Mouse (Mus musculus): ENCODE data around the gene Hspb11. TPM values are rescaled to one million over a fixed set of nuclear protein-coding genes. Genes with fewer than 3 reads are reported as not detected.
A peak's percentile ranks its signal among the peaks of the same experiment; 100 is the strongest.

Hspb11 gene
- polyA plus RNA-seq, 1 experiment from 2014 or later, result 47.1 TPM

DNA sequence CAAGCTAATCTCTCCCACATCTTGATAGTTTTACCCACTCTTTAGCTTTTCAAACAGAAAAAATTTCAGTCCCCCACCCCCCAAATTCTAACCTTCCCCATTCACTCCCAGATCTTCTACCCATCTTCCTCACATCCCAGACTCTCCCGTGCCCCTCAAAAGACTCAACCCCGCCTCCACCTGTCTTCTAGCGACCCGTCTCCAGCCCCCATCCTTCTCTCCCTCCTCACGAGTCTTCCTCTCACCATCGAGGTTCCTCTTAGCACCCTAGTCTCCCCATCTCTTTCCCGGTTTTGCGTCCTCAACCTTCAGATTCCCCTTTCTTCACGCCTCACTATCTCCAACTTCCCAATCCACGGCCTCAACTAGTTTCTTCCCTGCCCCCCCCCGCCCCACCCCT lies 871 bp upstream of the Hspb11 start:
- peak overlapping the region; percentile 78 for H3K4me3 ChIP-seq
- WGBS, result 2% methylated on average over 11 of the region's 11 CpGs
- H3K9me3 ChIP-seq (replicated peaks), result no peaks in the 10 kb centered on the region
- H3K27me3 ChIP-seq (replicated peaks), result no peaks in the 10 kb centered on the region
- peak overlapping the region; percentile 91 for H3K4me2 ChIP-seq
- no peak for ATAC-seq (ENCODE audit: insufficient number of reproducible peaks, low FRiP score)
- peak overlapping the region; percentile 85 for H3K27ac ChIP-seq (ENCODE audit: poor library complexity, severe bottlenecking)
- peak overlapping the region; percentile 82 for H3K9ac ChIP-seq
- peaks cover 43% of the 10 kb centered on the region for H3K4me1 ChIP-seq (replicated peaks)
- H3K36me3 ChIP-seq, result no peaks in the 10 kb centered on the region

DNA sequence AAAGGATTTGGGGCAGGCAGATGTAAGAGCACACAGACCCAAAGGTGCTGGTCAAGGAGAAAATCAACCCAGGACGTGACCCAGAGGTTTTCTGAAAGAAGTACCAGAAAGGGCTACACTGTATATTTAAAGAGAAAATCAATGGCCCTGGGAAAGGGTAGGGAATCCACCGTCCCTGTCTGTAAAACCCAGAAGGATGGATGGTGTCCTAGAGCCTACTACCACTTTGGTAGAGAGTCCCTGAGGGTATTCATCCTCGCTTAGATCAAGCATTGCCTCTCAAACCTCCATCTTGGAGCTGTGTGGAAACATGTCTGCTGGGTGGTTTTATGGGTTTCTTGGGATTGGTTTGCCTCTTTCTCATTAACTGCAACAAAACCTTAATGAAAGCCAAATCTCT lies 1.0 kb downstream of the Hspb11 start:
- H3K36me3 ChIP-seq, result no peaks in the 10 kb centered on the region
- no peaks in the 10 kb centered on the region for H3K27me3 ChIP-seq (replicated peaks)
- peaks cover 32% of the 10 kb centered on the region for H3K4me1 ChIP-seq (replicated peaks)
- ATAC-seq (ENCODE audit: insufficient number of reproducible peaks, low FRiP score), result no peak
- no peaks in the 10 kb centered on the region for H3K9me3 ChIP-seq (replicated peaks)
- peak overlapping the region; percentile 82 for H3K9ac ChIP-seq
- 27% methylated on average over 3 of the region's 3 CpGs for WGBS
- H3K4me2 ChIP-seq, result peak overlapping the region; percentile 91
- H3K27ac ChIP-seq (ENCODE audit: poor library complexity, severe bottlenecking), result 0 out of 2 replicates have a peak overlapping the region, but pooled peaks have one; percentile 85
- peak overlapping the region; percentile 78 for H3K4me3 ChIP-seq

DNA sequence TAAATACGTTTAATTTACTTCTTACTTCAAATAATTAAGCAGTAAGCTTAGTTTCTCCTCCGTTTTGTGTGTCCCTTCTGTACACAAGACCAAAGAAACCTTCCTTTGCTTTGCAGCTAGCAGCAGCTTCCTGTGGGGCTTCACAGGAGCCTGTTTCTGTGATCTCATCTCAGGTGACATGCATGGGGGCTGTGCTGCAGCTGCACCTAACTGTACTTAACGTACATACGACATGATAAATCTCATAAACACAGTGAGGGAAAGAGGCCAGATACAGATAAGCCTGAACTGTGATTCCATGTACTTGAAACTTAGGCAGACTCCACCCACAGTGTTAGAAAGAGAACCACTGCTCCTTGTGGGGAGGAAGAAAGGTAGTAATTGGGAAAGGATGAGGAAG lies 6.6 kb downstream of the Hspb11 start:
- H3K4me1 ChIP-seq (replicated peaks), result peaks cover 3% of the 10 kb centered on the region; the same call in 1 of the 2 replicates
- peaks cover 2% of the 10 kb centered on the region; the same call in 1 of the 2 replicates for H3K9me3 ChIP-seq (replicated peaks)
- peaks cover 11% of the 10 kb centered on the region for H3K36me3 ChIP-seq
- H3K4me3 ChIP-seq, result no peak overlapping the region
- H3K27me3 ChIP-seq (replicated peaks), result no peaks in the 10 kb centered on the region
- WGBS, result 36% methylated on average over 4 of the region's 4 CpGs
- H3K27ac ChIP-seq (ENCODE audit: poor library complexity, severe bottlenecking), result no peak overlapping the region
- no peak for ATAC-seq (ENCODE audit: insufficient number of reproducible peaks, low FRiP score)
- no peak overlapping the region for H3K4me2 ChIP-seq
- H3K9ac ChIP-seq, result no peak overlapping the region

DNA sequence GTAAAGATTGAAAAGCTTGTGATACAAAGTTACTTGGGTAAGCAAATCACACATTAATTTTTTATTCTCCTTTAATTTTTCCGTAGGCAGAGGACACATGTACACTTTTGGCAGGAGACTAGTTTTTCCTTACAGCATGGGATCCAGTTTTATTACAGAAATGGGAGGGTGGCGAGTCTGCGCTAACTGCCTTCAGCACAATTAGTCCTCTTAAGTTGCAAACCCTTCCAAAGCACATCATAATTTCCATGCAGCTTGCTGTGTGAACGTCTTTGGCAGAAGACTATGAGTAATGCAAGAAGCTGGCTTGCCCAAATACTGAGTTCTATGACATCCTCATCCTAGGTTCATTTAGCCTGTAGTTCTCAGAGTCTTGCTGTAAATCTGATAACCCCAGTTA lies 20.3 kb downstream of the Hspb11 start:
- WGBS, result 78% methylated on average over 4 of the region's 4 CpGs
- no peaks in the 10 kb centered on the region for H3K9me3 ChIP-seq (replicated peaks)
- no peak for ATAC-seq (ENCODE audit: insufficient number of reproducible peaks, low FRiP score)
- H3K27me3 ChIP-seq (replicated peaks), result no peaks in the 10 kb centered on the region
- H3K9ac ChIP-seq, result no peak overlapping the region
- H3K4me3 ChIP-seq, result no peak overlapping the region
- H3K27ac ChIP-seq (ENCODE audit: poor library complexity, severe bottlenecking), result no peak overlapping the region
- 0 out of 2 replicates have a peak, but pooled peaks cover 6% of the 10 kb centered on the region for H3K4me1 ChIP-seq (replicated peaks)
- no peak overlapping the region for H3K4me2 ChIP-seq
- no peaks in the 10 kb centered on the region for H3K36me3 ChIP-seq

DNA sequence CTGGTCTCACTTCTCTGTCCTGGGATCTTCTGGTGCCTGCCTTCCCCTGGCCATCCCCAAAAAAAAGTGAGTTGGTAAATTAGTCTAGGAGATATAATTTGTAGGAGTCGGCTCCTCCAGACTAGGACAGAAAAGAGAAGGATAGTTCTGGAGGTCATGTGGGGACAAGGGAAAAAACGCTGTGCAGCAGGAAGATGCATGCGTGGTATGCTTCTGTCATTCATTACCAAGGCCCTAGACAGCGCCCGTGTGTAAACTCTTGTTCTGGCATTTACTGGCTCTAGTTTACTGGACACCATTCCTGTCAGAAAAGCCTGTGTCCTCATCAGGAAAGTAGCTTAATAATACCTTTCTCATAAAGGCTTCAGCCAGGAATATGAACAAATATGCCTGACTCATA lies 21.1 kb downstream of the Hspb11 start:
- no peak overlapping the region for H3K27ac ChIP-seq (ENCODE audit: poor library complexity, severe bottlenecking)
- no peak overlapping the region for H3K9ac ChIP-seq
- no peaks in the 10 kb centered on the region for H3K9me3 ChIP-seq (replicated peaks)
- WGBS, result 62% methylated on average over 5 of the region's 5 CpGs
- 0 out of 2 replicates have a peak, but pooled peaks cover 7% of the 10 kb centered on the region for H3K4me1 ChIP-seq (replicated peaks)
- H3K27me3 ChIP-seq (replicated peaks), result no peaks in the 10 kb centered on the region
- no peaks in the 10 kb centered on the region for H3K36me3 ChIP-seq
- no peak overlapping the region for H3K4me3 ChIP-seq
- H3K4me2 ChIP-seq, result no peak overlapping the region
- no peak for ATAC-seq (ENCODE audit: insufficient number of reproducible peaks, low FRiP score)

DNA sequence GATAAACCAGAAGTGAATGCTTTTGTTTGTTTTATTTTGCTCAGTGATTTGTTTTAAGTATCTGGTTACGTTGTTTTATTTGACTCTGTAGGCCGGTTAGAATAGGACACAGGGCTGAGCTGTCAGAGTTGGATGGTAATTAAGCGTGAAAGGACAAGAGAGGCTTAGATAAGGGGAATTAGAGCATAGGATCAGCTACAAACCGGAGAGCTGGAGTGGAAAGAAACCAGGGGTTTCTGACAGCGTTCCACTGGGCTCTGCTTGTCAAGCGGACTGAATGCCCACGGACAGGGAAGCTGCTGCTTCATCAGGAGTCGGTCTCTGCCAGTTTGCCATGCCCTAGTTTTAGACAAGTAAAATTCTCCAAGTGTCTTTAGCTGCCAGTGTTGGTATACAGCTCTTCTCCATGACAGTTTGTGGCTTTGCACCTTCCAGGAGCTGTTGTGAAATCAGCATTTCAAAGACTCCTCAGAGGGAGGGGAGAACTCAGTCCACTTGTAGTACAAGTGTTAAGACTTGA lies 24.9 kb downstream of the Hspb11 start:
- no peaks in the 10 kb centered on the region for H3K9me3 ChIP-seq (replicated peaks)
- H3K4me1 ChIP-seq (replicated peaks), result 0 out of 2 replicates have a peak, but pooled peaks cover 7% of the 10 kb centered on the region
- no peak overlapping the region for H3K4me3 ChIP-seq
- WGBS, result 20% methylated on average over 8 of the region's 8 CpGs
- H3K27ac ChIP-seq (ENCODE audit: poor library complexity, severe bottlenecking), result no peak overlapping the region
- ATAC-seq (ENCODE audit: insufficient number of reproducible peaks, low FRiP score), result no peak
- H3K27me3 ChIP-seq (replicated peaks), result no peaks in the 10 kb centered on the region
- H3K4me2 ChIP-seq, result 0 out of 2 replicates have a peak overlapping the region, but pooled peaks have one; percentile 6
- H3K36me3 ChIP-seq, result peaks cover 14% of the 10 kb centered on the region
- H3K9ac ChIP-seq, result no peak overlapping the region; the same call in 1 of the 2 replicates

DNA sequence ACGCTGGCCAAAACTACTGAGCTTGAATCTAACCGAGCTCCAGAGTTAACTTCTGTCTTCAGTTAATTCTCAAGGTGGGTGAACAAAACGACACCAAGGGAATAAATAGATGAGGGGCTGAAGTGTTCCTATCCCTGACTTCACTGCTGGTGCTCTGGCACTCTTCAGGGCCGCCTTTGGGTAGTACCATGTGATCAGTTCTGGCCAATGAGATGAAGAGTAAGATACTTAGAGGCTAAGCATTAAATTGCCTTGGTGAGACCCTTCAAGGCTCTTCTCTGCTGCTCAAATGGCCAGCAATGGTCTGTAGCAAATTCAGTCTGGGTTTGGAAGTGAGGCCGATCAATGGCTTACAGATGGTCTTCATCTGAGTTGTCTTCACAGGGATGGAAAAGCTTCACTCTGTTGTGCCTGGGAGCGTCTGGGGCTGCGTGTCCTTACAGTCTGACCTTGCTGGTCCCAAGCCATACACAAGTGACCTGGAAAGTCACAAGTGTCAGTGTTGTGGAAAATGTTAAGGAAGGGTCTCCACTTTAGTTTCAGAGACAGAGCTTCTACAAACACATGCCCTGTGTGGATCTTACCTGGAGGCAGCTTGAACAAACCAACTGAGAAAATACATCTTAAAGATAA lies 27.6 kb downstream of the Hspb11 start:
- Histone ChIP-seq H3K27me3 (replicated peaks) (no peaks in the 10 kb centered on the region), H3K9ac (no peak overlapping the region), H3K9me3 (replicated peaks) (no peaks in the 10 kb centered on the region), H3K36me3 (peaks cover 14% of the 10 kb centered on the region), H3K27ac (ENCODE audit: poor library complexity, severe bottlenecking) (no peak overlapping the region), H3K4me3 (no peak overlapping the region), H3K4me2 (no peak overlapping the region), H3K4me1 (replicated peaks) (0 out of 2 replicates have a peak, but pooled peaks cover 7% of the 10 kb centered on the region)
- WGBS, result 66% methylated on average over 7 of the region's 7 CpGs
- no peak for ATAC-seq (ENCODE audit: insufficient number of reproducible peaks, low FRiP score)

DNA sequence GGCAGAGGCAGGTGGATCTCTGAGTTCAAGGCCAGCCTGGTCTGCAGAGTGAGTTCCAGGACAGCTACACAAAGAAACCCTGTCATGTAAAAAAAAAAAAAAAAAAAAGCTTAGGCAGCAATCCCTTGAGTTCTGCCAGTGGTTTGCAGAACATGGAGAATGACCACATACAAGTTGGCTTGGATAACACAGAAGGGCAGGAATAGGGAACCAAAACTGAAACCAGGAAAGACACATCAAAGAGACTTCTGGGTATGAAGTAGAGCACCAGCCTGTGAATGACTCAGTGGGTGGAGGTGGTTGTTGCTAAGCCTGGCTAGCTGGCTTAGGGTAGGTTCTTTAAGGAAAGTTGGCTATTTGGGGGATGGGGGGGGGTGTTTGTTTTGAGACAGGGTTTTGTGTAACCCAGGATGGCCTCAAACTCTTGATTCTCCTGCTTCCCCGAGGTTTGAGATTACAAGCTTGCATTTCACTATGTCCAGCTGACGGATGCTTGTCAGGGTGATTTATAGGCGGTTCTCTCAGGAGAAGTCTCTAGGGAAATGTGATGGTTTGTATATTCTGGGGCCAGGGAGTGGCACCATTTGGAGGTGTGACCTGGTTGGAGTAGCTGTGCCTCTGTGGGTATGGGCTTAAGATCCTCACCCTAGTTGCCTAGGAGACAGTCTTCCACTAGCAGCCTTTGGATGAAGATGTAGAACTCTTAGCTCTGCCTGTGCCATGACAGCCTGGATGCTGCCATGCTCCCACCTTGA lies 32.2 kb downstream of the Hspb11 start:
- H3K4me2 ChIP-seq, result no peak overlapping the region
- H3K36me3 ChIP-seq, result peaks cover 6% of the 10 kb centered on the region; the same call in 1 of the 2 replicates
- H3K27ac ChIP-seq (ENCODE audit: poor library complexity, severe bottlenecking), result no peak overlapping the region
- WGBS, result 62% methylated on average over 3 of the region's 3 CpGs
- no peak overlapping the region for H3K4me3 ChIP-seq
- H3K9me3 ChIP-seq (replicated peaks), result no peaks in the 10 kb centered on the region
- no peaks in the 10 kb centered on the region for H3K27me3 ChIP-seq (replicated peaks)
- no peak overlapping the region for H3K9ac ChIP-seq
- no peaks in the 10 kb centered on the region for H3K4me1 ChIP-seq (replicated peaks)
- no peak for ATAC-seq (ENCODE audit: insufficient number of reproducible peaks, low FRiP score)

DNA sequence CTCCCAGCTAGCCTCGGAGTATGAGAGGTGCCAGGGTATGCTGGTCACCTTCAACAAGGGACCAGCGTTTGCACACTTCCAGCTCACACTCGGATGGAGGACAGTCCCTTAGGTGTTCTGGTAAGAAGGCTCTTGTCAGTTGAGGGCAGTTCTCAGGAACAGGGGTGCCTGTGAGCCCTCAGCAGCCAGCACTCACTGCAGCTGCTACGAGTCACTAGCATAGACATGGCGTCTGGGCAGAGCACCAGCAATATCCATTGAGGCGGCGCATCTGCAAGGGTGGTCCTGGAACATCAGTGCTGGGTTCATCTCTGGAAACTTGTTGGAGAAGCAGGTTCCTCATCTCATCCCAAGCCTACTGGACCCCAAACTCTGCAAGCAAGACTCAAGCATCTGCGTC lies 33.0 kb downstream of the Hspb11 start:
- Histone ChIP-seq H3K36me3 (no peaks in the 10 kb centered on the region), H3K4me2 (no peak overlapping the region), H3K9ac (no peak overlapping the region), H3K4me3 (no peak overlapping the region), H3K4me1 (replicated peaks) (no peaks in the 10 kb centered on the region), H3K9me3 (replicated peaks) (no peaks in the 10 kb centered on the region), H3K27me3 (replicated peaks) (no peaks in the 10 kb centered on the region), H3K27ac (ENCODE audit: poor library complexity, severe bottlenecking) (no peak overlapping the region)
- no peak for ATAC-seq (ENCODE audit: insufficient number of reproducible peaks, low FRiP score)
- 88% methylated on average over 8 of the region's 8 CpGs for WGBS

DNA sequence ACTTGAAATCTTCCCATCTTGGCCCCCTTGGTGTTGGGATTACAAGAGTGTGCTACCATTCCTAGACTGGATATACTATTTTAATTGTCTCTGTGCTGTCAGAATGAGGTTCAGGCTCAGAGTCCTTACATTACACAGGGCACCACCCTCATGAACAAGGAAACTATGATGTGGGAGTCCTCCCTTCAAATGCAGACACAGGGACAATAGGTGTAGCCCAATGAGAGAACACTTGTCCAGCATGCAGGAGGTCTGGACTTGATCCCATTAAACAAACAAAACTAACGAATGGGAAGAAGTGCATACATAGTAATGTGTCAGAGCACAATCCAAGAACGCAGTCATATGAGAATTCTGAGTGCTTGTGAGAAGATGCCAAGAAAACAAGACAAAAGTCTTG lies 34.1 kb downstream of the Hspb11 start:
- no peak overlapping the region for H3K9ac ChIP-seq
- H3K36me3 ChIP-seq, result no peaks in the 10 kb centered on the region
- no peak overlapping the region for H3K4me3 ChIP-seq
- no peak overlapping the region for H3K4me2 ChIP-seq
- ATAC-seq (ENCODE audit: insufficient number of reproducible peaks, low FRiP score), result no peak
- H3K27me3 ChIP-seq (replicated peaks), result no peaks in the 10 kb centered on the region
- peaks cover 4% of the 10 kb centered on the region for H3K4me1 ChIP-seq (replicated peaks)
- no peak overlapping the region for H3K27ac ChIP-seq (ENCODE audit: poor library complexity, severe bottlenecking)
- H3K9me3 ChIP-seq (replicated peaks), result no peaks in the 10 kb centered on the region
- 79% methylated on average over 2 of the region's 2 CpGs for WGBS

DNA sequence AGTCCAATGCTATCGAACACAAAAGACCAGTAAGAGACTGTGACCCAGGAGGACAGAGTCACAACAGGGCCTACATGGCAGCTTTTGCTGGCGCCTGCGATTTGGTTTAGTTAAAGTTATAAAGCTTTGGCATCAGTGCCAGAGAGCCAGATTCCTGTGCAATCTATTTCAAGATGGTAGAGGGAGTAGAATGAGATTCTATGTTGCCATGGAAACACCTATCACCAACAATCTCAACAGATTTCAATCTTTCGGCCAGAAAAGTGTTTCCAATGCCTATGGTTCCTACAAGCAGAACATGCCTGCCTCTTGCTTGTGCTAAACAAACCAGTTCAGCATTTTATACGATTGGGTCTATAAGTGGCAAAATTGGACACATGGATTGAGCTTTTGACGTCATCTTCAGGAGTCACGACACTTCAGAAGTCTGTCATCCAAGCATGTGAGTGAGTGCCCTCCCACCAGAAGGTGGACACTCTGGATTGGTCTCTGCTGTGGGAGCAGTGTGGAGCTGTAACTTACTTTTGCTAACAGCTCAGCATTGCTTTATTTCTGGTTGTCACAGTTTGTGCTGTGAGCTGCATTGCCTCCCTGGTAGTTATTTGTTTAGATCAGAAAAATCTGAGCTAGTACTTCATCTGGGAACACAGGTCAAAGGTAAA lies 38.3 kb downstream of the Hspb11 start:
- Histone ChIP-seq H3K9me3 (replicated peaks) (no peaks in the 10 kb centered on the region), H3K27ac (ENCODE audit: poor library complexity, severe bottlenecking) (no peak overlapping the region), H3K27me3 (replicated peaks) (no peaks in the 10 kb centered on the region), H3K4me1 (replicated peaks) (peaks cover 4% of the 10 kb centered on the region), H3K4me3 (no peak overlapping the region), H3K36me3 (no peaks in the 10 kb centered on the region), H3K9ac (no peak overlapping the region), H3K4me2 (no peak overlapping the region)
- no peak for ATAC-seq (ENCODE audit: insufficient number of reproducible peaks, low FRiP score)
- WGBS, result 80% methylated on average over 7 of the region's 7 CpGs
